Mouse (Mus musculus) stomach, embryonic 14.5 days (tissue): ENCODE results near the gene Pitx1. TPM values are rescaled to one million over a fixed set of nuclear protein-coding genes. Genes with fewer than 3 reads are reported as not detected.

Experiments
- ATAC-seq: fragments of 200-750 bp; cut with Nextera tagmentation; 2 replicates; pipeline ENCODE4 v1.8.0; 2017; ENCODE audit warnings: low read depth, moderate TSS enrichment; ENCODE audit not compliant: insufficient number of reproducible peaks, insufficient read depth, low FRiP score
- H3K27ac ChIP-seq: fragments of 300-500 bp; sonication (generic); 2 replicates; pipeline ENCODE4 v1.5.1; 2014; ENCODE audit warnings: mild to moderate bottlenecking, low read length, moderate library complexity, mixed read lengths
- H3K27me3 ChIP-seq: fragments of 300-500 bp; sonication (generic); 2 replicates; pipeline ENCODE4 v1.6.1; 2014; ENCODE audit warnings: low read length, control low read depth, mixed read lengths; ENCODE audit not compliant: control insufficient read depth, insufficient read depth
- H3K36me3 ChIP-seq: fragments of 300-500 bp; sonication (generic); 2 replicates; pipeline ENCODE4 v1.6.1; 2014; ENCODE audit warnings: mild to moderate bottlenecking, control low read depth, low read length, moderate library complexity, mixed read lengths; ENCODE audit not compliant: control insufficient read depth, insufficient read depth
- H3K4me1 ChIP-seq: fragments of 300-500 bp; sonication (generic); 2 replicates; pipeline ENCODE4 v1.6.1; 2014; ENCODE audit warnings: low read length, control low read depth, mixed read lengths; ENCODE audit not compliant: control insufficient read depth, insufficient read depth
- H3K4me2 ChIP-seq: fragments of 300-500 bp; sonication (generic); replicated peaks from 2 replicates; pipeline ENCODE4 v1.6.1; 2014; ENCODE audit warnings: low read depth, low read length, control low read depth
- H3K4me3 ChIP-seq: fragments of 300-500 bp; sonication (generic); 2 replicates; pipeline ENCODE4 v1.5.1; 2014; ENCODE audit warnings: low read depth, low read length, control low read depth
- H3K9ac ChIP-seq: fragments of 300-500 bp; sonication (generic); replicated peaks from 2 replicates; pipeline ENCODE4 v1.6.1; 2014; ENCODE audit warnings: low read depth, mild to moderate bottlenecking, control low read depth, low read length, moderate library complexity, mixed read lengths
- H3K9me3 ChIP-seq: fragments of 300-500 bp; sonication (generic); 2 replicates; pipeline ENCODE4 v1.6.1; 2016; ENCODE audit warnings: low read depth, low read length, control low read depth; ENCODE audit not compliant: control insufficient read depth
- WGBS: fragments of 180-500 bp; shearing (Covaris S2); extraction: QIAGEN DNeasy Blood & Tissue Kit; methylation state at CpG from one replicate; pipeline ENCODE4 v1.1.7; 2014; 5-methylcytosine and 5-hydroxymethylcytosine counted together
- polyA plus RNA-seq: library from polyadenylated mRNA; unstranded; fragments of >200 nt; fragmentation: Nextera tagmentation; extraction: Ambion mirVana; gene quantifications from 2 replicates; pipeline ENCODE4 v1.2.1, GENCODE M21; 2014

Gene Pitx1
- polyA plus RNA-seq, 1 experiment from 2014 or later: 262 TPM

- WGBS: 80% methylated on average over 3 of the region's 3 CpGs
- Histone ChIP-seq H3K4me2 (no peak within 1 kb of the TSS), H3K9me3 (no peaks in the 10 kb centered on the region), H3K4me3 (no peak within 1 kb of the TSS), H3K4me1 (no peaks in the 10 kb centered on the region), H3K9ac (no peak within 1 kb of the TSS), H3K36me3 (no peaks in the 10 kb centered on the region), H3K27ac (no peak within 1 kb of the TSS), H3K27me3 (no peaks in the 10 kb centered on the region)
- ATAC-seq: no peak
Observed at GRCm38 (mm10) chr13:55784268-55784667, 51.7 kb downstream of the Pitx1 start, which contains the start of gene Catsper3. Gene Catsper3 (plus strand): TSS chr13:55784568.

DNA sequence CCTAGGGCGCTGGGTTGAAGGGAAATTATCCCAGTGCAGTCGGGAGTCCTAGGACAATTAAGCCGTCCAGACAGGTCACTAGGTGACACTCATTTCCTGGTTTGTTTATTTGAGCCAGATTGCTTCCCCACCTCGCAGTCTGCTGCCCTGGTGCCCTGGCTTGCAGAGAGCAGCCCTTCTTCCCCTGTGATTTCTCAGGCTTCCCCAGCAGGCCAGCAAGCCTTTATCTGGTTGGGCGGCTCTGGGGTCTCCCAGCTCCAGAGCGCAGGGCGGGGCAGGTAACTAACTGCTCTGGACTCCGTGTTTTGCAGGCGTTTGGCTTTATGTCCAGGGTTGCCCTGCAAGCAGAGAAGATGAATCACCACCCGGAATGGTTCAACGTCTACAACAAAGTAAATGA is 60.9 kb downstream of the Pitx1 start:
- Histone ChIP-seq H3K9me3 (no peaks in the 10 kb centered on the region), H3K36me3 (no peaks in the 10 kb centered on the region), H3K4me2 (no peak overlapping the region), H3K27me3 (no peaks in the 10 kb centered on the region), H3K9ac (no peak overlapping the region), H3K4me1 (no peaks in the 10 kb centered on the region), H3K27ac (no peak overlapping the region), H3K4me3 (no peak overlapping the region)
- 12% methylated on average over 11 of the region's 11 CpGs for WGBS
- ATAC-seq: no peak

Other genes with a start within 250 kb of the Pitx1 start
- 21.0 and 24.9 TPM in 2 replicates for gene B4galt7, start 236.3 kb downstream of the Pitx1 start, polyA plus RNA-seq
- gene Caml, start 213.2 kb downstream of the Pitx1 start, polyA plus RNA-seq: 57.8 and 58.0 TPM in 2 replicates
- 41.1 and 45.4 TPM in 2 replicates for gene Ddx46, start 201.2 kb downstream of the Pitx1 start, polyA plus RNA-seq
- gene B230219D22Rik, start 143.1 kb downstream of the Pitx1 start, polyA plus RNA-seq: 82.5 and 82.7 TPM in 2 replicates
- 88.2 and 91.3 TPM in 2 replicates for gene Txndc15, start 121.5 kb downstream of the Pitx1 start, polyA plus RNA-seq
- gene Pcbd2, start 108.8 kb downstream of the Pitx1 start, polyA plus RNA-seq: 70.1 and 85.2 TPM in 2 replicates
- 0.43 TPM in 1 of 2 replicates, not detected in the other for gene Catsper3, start 51.6 kb downstream of the Pitx1 start, polyA plus RNA-seq